Mouse (Mus musculus) natural killer cell, adult 2 months (primary cell): ENCODE results near the gene Nav2.

Experiments used
- DNase-seq, 2 experiments: peaks; one replicate each; pipeline ENCODE4 v3.0.0; 2022; ENCODE audit warnings: low spot score in 2 of 2

The Nav2 gene

DNA sequence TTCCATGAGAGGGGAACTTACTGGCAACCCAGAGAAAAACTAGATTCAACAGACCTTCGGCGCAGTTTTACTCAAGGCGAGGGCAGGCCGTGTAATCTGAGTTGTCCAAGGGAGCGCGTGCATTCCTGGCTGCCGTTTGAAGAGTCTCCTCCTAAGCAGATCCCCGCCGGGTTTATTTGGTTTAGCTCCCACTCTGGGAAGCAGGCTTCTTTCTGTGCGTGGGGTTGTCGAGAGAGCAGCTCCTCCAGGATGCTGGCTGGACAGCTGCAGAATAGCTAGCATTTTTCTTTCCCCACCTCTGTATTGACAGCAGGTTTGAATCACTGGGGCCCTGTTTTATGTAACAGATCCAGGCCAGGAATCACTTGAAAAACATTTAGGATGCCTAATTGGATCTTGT is 529.4 kb downstream of the Nav2 start:
- no peak for DNase-seq

DNA sequence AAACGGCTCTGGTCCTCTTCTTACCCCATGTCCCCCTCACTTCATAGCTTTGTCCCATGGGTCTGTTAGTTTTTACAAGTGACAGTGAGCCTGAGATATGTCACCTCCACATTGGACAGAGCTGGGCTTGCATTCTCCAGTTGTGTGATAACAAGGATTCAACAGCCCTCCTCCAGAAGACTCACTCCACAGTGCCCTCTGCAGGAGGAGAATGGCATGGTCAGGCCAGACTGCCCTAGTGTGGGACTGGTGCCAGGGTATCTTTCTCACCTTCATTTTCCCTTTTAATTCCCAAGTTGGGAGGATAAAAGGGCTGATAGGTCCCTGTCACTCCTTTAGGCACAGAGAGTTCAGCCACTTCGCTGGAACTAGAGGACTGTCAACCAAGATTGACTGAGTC is 530.6 kb downstream of the Nav2 start:
- DNase-seq: peak in 1 of 2 experiments; percentile 8

DNA sequence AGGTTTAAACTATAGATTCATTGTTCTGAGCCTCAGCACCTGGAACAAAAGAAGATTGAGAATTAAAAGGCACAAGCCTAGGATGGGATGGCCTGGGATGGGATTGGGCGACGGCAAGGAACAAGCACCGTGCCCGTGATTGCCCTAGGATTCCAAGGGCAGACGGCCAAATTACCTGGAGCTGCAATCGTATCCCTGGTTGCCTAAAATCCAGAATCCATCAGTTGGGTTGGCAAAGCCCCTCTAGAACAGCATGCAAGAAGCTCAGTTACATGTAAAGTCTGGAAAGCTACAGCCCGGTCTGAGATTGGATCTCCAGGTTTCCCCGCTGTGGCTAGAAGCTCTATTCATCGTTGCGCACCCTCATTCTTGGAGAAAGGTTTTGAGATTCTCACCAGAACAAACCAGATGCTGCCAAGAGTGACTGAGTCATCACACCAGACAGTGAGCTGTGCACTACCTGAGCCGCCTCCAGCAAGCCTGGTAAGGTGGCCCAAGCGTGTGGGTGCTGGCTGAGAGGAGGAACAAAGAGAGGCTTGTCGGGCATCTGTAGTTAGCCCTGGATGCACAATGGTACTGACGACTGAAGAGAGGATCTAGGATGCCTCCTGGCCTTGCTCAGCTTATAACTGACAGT is 531.9 kb downstream of the Nav2 start:
- no peak for DNase-seq

DNA sequence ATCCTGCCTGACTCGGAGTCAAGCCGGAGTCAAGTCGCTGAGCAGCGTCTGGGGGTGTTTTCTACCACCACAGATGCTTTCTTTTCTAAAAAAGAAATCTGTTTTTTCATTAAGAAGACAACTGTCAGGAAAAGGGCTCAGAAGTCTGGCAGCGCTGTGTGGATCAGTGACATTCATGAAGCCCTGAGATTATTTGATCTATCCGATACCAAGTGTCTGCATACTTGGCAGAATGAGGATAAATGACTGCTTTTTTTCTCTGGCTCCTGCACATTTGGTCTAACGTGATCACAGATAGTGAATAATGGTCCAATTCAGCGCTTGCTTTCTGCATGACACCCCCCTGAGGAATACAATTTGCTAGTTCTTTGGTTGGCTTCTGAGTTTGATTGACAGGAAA is 533.7 kb downstream of the Nav2 start:
- DNase-seq: no peak

DNA sequence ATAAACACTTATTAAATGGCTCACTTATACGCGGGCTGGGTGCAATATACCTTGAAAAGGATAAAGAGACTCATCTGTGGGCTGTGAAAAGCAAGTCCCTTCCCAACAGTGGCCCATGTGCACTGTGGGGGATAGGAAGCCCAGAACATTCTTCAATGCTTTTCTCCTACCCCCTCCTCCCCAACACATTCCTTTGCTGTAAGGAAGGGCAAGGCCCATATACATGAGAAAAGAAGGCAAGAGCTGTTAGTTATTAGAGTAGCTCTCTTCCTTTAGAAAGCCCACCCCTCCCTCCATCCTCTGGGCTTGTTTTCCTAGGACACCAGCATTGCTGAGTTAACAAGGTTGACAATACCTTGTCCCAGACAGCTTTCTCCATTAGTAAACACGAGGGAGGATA is 540.1 kb downstream of the Nav2 start:
- no peak for DNase-seq

DNA sequence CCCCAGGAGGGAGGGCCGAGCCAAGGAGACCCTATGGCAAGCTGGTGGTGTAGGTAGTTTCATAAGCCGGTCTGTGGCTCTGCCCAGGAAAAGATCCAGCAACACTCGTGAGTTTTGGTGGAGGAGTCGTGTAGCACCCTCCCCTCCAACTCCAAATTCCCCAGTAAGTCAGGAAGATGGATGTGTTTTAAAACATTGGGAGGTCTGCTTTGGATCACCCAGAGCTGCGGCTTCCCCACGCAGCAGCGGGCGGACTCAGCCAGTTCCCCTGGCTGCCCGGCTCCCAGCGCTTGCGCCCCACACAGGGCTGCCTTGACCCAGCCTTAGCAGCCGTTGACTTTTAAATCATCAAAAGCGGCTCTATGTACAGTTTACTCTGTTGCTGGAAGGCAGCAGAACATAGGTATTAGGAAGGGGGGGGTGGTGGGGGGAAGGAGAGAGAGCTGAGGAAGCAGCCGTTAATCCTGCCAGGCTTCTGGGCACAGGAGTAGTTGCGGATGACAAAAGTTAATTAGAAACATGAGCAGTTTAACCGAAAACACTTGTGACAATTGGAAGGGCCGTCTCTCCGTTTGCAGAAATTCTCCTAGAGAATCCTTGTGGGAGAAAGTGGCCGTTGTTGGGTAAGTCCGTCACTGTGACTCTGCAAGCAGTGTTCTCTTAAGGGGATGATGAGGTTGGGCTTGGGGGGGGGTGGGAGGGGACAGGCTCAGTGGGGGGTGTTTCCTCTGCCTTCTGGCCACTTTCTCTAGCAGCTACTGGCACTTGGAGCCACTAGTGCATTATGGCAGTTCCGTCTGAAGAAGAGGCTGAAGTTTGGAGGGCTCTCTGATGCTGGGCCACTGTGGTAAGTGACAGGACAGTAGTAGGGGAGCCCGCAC is 542.0 kb downstream of the Nav2 start:
- DNase-seq: no peak

DNA sequence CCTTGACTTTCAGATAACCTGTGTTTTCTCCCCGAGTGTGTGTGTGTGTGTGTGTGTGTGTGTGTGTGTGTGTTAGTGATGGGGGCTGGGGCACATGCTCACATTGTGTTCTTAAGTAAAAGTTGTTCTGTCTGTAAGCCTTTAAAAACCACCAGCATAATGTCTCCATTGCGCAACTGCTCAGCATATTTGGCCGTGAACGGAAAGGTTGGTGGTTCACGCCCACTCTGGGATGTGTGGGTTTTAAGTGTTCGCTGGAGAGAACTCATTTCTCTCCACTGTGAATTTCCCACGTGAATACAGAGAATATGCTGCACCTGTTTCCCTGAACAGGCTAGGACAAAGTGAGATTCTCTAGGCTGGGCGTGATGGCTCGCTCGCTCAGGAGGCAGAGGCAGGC is 542.7 kb downstream of the Nav2 start:
- DNase-seq: no peak

DNA sequence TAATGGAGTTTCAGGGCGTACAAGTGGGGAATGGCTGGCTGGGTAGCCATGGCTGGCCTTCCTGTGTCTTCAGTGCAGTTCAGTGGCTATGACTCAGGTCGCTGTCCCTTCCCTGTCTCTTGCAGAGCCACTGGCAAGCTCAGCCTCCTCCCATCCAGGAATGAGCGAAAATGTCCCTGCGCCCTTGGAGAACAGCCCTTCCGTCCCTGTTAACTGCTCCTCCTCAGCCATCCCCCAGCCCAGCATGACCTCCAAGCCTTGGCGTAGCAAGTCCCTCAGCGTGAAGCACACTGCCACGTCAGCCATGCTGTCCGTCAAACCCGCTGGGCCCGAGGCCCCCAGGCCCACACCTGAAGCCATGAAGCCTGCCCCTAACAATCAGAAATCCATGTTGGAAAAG is 543.8 kb downstream of the Nav2 start:
- DNase-seq: no peak

DNA sequence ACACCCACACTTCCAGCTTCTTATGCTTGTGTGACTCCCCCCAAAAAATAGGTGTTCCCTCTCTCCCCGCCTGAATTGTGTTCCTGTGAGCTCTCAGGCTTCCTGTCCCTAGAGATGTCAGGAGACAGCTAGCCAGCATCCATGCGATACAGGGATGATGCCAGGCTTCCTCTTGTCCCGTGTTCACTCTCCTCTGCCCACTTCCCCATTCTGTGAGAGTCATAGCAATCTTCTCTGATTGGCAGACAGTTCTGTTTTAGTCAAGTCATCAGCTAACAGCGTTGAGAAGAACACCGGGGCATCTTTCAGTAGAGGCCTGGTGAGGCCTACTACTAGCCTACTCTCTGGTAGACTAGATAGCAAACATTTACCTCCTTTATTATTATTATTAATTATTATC is 546.1 kb downstream of the Nav2 start:
- DNase-seq: no peak

DNA sequence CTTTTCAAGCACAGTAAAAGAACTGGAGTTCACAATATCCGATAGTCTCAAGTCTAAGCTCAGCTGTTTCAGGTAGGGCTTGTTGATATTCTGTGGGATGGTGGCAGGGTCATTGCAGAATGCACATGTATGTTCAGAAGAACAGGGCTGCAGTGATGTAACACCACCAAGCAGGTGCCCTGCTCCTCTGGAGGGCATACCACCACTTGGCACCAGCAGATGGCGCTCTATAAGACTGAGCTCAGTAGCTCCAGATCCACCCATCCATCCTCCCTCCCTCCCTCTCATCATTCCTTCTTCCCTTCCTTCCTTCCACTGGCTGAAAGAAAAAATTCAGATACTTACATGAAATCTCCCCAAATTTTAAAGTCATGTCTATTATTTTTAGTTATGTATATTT is 547.6 kb downstream of the Nav2 start:
- peak; percentile 15 to 40 for DNase-seq

DNA sequence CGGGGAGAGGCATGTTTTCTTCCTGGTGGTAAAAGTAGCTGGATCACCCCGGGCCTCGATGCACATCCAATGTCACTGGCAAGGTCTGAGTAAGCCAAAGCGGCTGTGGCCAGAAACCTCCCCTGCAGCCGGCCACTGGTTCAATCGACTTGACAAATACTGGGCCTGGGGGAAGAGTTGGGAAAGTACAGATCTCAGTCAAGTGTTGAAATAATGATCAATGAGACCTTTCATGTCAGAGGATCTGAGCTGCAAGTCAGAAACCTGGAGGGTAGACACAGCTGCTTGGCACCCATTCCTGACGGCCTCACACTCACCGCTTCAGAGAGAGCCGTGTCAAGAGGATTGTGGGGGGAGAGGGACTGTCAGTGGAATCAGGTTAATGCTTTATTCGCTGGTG is 548.9 kb downstream of the Nav2 start:
- no peak for DNase-seq

DNA sequence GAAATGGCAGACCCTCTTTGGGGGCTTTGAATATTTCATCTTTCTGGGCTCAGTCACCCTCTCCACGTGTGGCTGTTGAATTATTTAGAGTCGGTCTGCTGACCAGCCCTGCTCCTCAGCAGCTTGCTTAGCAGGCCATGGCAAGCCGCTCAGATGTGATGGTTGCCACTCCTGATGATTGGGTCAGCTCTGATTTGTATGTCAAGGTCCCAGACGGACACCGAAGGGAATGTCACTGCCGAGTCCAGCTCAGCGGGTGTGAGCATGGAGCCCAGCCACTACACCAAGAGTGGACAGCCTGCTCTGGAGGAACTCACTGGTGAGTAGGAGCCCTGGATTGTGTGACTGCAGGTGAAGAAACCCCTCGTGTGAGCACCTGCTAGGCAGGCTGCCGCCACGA is 549.4 kb downstream of the Nav2 start:
- no peak for DNase-seq

DNA sequence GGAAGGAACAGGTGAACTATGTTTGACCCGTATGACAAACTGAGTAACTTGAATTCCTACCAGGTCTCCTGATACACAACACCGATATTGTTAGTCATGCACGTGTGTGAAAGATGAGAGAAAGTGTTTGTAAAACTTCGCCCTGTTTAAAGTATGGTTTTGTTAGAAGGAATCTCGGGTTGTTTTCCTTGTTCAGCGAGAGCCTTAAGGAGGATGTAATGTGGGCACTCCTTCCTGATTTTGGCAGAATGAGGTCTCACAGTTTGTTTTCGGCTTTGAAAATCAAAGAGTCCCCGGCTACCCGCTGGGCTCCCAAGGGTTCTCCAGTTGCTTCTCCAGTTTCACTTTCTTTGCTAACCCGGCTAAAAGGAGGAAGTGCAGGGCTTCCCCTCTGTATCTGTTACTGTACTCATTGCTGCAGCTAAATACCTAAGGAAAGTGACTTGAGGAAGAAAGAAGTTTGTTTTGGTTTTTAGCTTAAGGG is 553.9 kb downstream of the Nav2 start:
- peak; percentile 21 to 48 for DNase-seq

DNA sequence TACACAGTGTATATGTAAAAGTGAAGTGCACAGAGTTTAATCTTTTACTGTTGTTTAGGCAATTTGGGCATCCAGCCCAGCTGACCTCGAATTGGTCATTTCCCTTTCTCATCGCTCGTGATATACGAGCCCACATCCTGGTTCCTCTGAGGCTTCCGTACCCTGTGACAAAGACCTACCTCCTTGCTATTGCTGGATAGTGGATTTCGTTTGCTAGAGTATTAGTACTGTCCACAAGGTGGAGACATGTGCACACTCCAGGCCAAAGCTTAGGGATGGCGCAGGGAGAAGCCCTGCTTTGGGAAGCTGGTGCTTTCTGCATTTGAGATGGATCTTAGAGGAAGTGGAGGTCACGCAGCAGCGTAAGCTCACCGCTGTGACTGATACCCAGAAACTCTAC is 559.3 kb downstream of the Nav2 start:
- peak; percentile 49 to 63 for DNase-seq

DNA sequence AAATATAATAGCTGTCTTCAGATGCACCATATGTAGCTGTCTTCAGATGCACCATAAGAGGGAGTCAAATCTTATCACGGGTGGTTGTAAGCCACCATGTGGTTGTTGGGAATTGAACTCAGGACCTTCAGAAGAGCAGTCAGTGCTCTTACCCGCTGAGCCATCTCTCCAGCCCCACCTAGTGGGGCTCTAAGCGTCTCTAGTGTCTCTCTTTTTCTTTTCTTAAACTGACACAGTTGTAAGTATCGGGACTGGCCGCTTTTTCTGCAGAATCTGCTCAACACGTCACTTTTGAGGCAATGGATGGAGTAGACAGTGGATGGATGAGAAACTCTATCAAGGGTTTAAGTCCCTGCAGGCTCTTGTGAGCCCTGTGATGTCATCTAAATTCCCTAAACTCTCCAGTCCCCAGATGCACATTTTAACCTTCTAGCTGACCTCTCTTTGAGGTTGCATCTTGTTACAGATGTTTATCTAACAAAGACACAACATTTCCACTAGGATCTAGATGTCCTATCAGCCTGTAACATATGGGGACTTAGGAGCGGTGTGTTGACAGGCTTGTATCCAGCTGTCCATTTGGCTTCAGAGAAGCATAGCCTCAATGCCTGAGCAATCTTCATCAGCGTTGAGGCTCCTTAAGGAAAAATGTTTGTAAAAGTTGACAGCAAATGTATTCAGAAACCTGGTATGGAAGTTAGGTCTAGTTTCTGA is 560.1 kb downstream of the Nav2 start:
- DNase-seq: no peak

DNA sequence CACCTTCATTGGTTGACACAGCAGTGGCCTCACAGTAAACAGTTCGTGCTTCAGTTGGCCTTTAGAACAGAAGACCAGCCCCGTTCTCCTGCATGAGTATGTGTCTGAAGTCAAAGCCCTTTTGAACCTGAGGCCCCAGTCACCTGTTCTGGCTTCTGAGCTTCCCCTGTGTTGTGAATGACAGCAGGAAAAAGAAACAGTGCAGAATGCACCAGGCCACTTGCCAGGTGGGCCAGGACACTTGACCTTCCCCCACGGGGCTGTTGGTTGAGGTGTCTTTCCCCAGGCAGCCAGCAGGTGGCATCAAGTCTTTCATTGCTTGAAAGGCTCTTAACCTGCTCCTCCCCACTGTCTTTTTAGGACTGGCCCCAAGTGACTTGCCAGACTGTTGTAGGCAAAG is 562.8 kb downstream of the Nav2 start:
- DNase-seq: peak; percentile 36 to 47

DNA sequence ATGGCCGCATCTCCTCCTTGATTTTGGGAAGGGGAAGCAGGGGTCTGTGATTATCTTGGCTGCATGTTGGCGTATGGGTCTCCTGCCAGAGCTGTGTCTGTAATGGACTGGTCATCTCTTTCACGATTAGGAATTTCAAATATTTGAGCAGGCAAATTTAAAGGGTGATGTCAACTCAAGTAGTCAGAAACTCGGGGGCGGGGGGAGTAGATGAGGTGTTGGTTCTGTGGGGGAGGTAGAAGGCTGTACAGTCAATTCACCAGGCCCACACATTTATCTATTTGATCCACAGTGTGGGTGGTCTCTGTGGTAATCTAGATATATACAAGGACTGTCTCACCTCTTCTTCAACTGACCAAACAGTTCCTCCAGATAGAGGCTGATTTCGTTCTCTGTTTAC is 566.8 kb downstream of the Nav2 start:
- no peak for DNase-seq

DNA sequence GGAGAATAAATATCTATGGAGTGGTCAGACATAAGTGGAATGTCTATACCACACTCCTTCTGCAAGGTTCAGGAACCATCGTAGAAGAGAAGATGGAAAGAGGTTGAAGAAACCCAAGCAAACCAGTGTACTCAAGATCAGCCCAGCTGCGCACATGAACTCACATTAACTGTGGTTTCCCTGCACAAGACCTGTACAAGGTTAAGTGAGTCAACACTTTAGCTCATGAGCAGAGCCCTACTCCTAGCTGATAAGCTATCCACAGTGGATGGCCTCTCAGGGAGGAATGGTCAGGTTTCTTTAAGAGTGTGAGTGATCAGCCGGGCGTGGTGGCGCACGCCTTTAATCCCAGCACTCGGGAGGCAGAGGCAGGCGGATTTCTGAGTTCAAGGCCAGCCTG is 567.6 kb downstream of the Nav2 start:
- DNase-seq: no peak

DNA sequence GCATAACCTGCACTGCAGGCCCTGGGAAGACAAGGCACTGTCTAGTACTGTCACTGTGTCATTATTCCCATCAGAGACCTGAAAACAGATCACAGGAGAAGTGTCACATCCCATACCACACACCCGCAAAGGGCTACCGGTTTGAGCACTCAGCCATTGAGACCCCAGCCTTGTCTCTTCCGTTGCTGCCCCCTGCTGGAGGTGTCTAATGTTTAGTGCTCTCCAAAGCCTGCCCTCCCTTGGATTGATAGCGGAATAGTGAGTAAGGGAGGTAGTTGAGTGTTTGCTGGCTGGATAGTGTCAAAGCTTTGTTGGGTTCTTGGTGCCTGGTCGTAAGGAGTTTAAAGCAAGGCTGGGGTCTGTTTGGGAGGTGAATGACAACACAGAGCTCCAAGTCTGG is 568.1 kb downstream of the Nav2 start:
- peak in 1 of 2 experiments; percentile 15 for DNase-seq

DNA sequence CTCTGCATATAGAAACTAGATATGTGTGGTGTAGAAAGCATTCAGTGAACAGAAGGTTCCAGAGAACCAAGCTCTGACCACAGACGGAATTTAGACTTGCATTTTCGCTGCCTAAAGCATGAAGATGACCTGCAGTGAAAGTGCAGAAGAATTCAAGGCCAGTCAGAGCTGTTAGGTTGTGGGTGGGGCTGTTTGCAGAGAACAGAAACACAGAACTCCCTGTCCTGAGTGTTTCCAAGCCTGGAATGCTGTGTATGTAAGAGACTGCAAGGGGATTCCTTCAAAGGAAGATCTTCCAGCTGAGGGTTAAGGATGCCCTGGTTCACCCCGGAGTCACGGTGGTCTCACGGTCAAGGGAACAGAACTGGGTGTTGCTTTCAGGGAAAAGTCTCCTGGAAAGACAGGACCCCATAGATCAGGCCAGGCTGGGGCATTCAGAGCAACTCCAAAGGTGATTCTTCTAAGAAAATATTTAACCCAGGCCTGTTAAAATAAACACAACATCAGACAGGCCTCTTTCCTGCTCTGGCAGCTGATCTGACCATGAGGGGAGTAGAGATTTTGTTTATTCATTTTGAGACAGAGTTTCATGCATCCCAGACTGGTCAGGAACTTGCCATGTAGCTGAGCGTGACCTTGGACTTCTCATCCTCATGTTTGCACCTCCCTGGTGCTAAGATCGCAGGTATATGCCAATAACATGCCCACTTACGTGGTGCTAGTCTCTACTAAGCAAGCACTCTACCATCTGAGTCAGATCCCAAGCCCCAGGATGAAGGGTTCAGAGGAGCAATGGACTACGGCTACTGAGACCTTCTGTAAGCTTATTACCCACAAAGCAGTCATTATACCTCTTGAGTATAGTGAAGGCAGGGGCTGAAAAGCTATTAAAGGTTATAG is 568.8 kb downstream of the Nav2 start:
- DNase-seq: no peak

DNA sequence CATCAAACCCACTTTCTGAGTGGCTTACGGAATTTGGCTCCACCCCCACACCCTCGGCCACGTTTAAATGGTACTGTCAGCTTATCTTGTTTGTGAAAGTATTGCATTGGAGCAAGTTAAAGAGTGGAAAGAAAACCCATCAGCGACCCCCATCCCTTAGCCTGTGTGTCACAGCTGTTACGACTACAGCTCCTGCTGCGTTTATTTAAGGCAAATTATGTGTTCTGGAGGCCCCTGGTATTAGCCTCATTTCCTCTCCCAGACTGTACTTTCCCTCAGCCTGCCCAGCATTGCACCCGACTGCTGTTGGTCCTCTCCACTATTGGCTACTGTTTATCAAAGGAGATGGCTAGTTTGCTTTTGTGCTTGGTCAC is 569.4 kb downstream of the Nav2 start:
- DNase-seq: no peak

DNA sequence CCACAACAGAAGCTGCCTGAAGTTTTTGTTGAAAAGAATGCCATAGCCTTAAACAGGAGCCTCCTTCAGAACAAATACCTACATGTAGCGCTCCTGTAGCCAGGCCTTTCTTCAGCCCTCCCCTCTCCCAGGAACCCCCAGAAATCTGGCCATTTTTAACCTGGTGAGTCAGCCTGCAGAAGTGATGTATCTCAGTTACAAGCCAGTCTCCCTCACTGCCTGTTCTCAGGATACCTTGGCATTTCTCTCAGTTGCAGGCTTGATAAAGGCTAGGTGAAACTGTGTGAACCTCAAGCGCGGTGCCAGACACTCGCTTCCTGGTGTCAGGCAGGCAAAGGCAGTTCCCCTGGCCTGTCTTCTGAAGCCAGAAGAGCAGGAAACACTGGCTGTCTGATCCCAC is 570.4 kb downstream of the Nav2 start:
- DNase-seq: no peak
